Mouse (Mus musculus) heart, adult 2 months (tissue): ENCODE data around the gene Gm9376. TPM values are rescaled to one million over a fixed set of nuclear protein-coding genes. Genes with fewer than 3 reads are reported as not detected.

Experiments
- DNase-seq, 2 experiments: peaks; one replicate each; pipeline ENCODE4 v3.0.0; 2021
- H3K27ac ChIP-seq: fragments of 200-600 bp; 2 replicates; pipeline ENCODE4 v1.8.1; 2022
- H3K27me3 ChIP-seq: fragments of 200-500 bp; 2 replicates; pipeline ENCODE4 v1.6.1; 2012; ENCODE audit warnings: mild to moderate bottlenecking, low read length, inconsistent platforms, mixed read lengths; ENCODE audit not compliant: control insufficient read depth, insufficient read depth
- H3K36me3 ChIP-seq: fragments of 200-500 bp; 2 replicates; pipeline ENCODE4 v1.6.1; 2012; ENCODE audit warnings: low read length, inconsistent platforms; ENCODE audit not compliant: control insufficient read depth, insufficient read depth
- H3K4me1 ChIP-seq: fragments of 200-500 bp; 2 replicates; pipeline ENCODE4 v1.6.1; 2011; ENCODE audit warnings: low read length; ENCODE audit not compliant: control insufficient read depth, insufficient read depth
- H3K4me3 ChIP-seq: fragments of 200-600 bp; 2 replicates; pipeline ENCODE4 v1.8.1; 2022
- H3K79me2 ChIP-seq: fragments of 200-500 bp; replicated peaks from 2 replicates; pipeline ENCODE4 v1.6.1; 2012; ENCODE audit warnings: mild to moderate bottlenecking, inconsistent platforms, low read length, moderate library complexity, mixed read lengths; ENCODE audit not compliant: control insufficient read depth, insufficient read depth
- H3K9ac ChIP-seq: fragments of 200-500 bp; 2 replicates; pipeline ENCODE4 v1.6.1; 2012; ENCODE audit warnings: low read depth, mild to moderate bottlenecking, control low read depth, inconsistent platforms, low read length, mixed read lengths
- CTCF ChIP-seq: fragments of 200-600 bp; IDR thresholded peaks from 2 replicates; pipeline ENCODE4 v1.8.1; 2022; ENCODE audit warnings: antibody characterized with exemption, mild to moderate bottlenecking, moderate library complexity
- EP300 ChIP-seq: fragments of 200-500 bp; IDR thresholded peaks from 2 replicates; pipeline ENCODE4 v1.6.1; 2011; ENCODE audit warnings: low read depth, low read length, control low read depth; ENCODE audit not compliant: insufficient read depth
- POLR2A ChIP-seq: fragments of 200-500 bp; IDR thresholded peaks from 2 replicates; pipeline ENCODE4 v1.6.1; 2011; ENCODE audit warnings: mild to moderate bottlenecking, low read depth, low read length, control low read depth; ENCODE audit not compliant: insufficient read depth
- WGBS: fragments of 180-500 bp; shearing (Covaris S2); methylation state at CpG from one replicate; pipeline ENCODE4 v1.1.7; 2018; 5-methylcytosine and 5-hydroxymethylcytosine counted together
- intact Hi-C: fragments of 180-260 bp; cut with DNase I; formaldehyde crosslinking; loops from one replicate; pipeline ENCODE4 v1.15.1; 2025
- polyA plus RNA-seq: library from polyadenylated mRNA; depleted of rRNA; stranded (reverse); fragments of >200 nt; gene quantifications from 2 replicates; pipeline ENCODE4 v1.2.3, GENCODE M21; 2012
- total RNA-seq, 2 experiments: library from RNA; stranded (reverse); gene quantifications; 2 replicates each; pipeline ENCODE4 v1.2.3; 2021

The Gm9376 gene
- total and polyA plus RNA-seq, 3 experiments = not detected

DNA sequence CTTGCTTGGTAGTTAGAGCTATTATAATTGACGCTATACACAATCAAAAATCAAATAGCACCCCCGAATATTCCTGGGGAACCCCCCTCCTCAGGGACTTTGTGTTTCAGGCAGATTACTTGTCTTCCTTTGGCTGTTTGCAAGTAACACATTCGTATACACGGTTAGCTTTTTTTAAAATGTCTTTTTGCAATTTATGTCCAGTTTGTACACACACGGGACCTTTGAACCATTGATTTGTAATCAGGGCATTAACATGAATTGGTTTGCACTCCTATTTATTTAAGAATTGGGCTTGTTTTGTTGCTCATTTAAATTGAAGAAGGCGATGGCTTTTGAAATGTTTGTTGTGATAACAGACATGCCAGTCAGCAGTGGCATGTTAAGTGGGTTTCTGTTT, 29.0 kb upstream of the Gm9376 start:
- 17% methylated on average over 6 of the region's 6 CpGs for WGBS
- Histone ChIP-seq H3K4me1 (no peaks in the 10 kb centered on the region), H3K27me3 (peaks cover 42% of the 10 kb centered on the region), H3K36me3 (no peaks in the 10 kb centered on the region), H3K4me3 (no peak overlapping the region), H3K79me2 (no peaks in the 10 kb centered on the region), H3K9ac (no peak overlapping the region), H3K27ac (no peak overlapping the region)
- TF ChIP-seq POLR2A (no peak), EP300 (no peak), CTCF (no peak)
- intact Hi-C loops = loop anchor here (5.0 kb wide), 1 partner anchor 60 kb away; no protein-coding TSS in a partner anchor
- DNase-seq = no peak

DNA sequence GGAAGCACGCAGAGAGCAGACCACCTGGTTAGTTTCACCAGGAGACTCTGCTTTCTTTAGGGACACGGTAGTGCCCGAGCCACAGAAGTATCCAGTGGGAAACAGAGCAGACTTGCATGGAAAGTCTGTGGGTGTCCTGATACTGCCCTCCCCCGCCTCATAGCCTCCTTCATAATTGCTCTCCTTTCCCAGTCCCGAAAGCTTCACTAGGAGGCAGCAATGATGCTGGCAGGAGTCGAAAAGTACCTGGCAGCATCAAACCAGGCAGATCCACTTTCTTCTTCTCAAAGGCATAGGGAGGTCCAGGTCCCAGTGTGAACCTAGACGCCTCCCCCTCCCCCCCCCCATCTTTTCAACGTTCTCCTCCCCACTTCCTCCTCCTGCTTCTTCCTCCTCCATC, 27.4 kb upstream of the Gm9376 start:
- Histone ChIP-seq H3K27ac (no peak overlapping the region), H3K9ac (no peak overlapping the region), H3K4me3 (no peak overlapping the region), H3K36me3 (no peaks in the 10 kb centered on the region), H3K27me3 (peaks cover 37% of the 10 kb centered on the region), H3K79me2 (no peaks in the 10 kb centered on the region), H3K4me1 (no peaks in the 10 kb centered on the region)
- no peak for DNase-seq
- intact Hi-C loops = loop anchor here (5.0 kb wide), 1 partner anchor 62 kb away; no protein-coding TSS in a partner anchor
- WGBS = 6% methylated on average over 8 of the region's 8 CpGs
- no peak for TF ChIP-seq CTCF
- TF ChIP-seq POLR2A = no peak
- TF ChIP-seq EP300 = no peak

DNA sequence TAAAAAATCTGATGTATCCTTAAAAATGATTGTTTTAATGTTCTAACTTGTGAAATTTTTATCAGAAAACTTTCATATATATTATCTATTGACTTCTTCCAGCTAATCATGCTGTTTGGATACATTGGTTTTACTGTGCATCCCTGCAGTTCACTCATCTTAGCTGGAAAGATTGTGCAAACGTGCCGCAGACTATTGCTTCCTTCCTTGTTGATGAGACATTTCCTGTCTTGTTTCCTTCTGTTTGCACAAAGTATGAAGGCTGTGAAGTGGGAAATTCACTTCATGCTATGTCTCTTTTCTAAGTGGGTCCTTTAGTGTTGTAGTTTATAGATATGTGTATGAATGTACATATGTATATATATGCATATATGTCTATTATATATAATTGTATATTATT, 25.3 kb upstream of the Gm9376 start:
- peaks cover 17% of the 10 kb centered on the region for H3K27me3 ChIP-seq
- intact Hi-C loops = no loop called here
- H3K4me1 ChIP-seq = no peaks in the 10 kb centered on the region
- H3K4me3 ChIP-seq = no peak overlapping the region
- TF ChIP-seq CTCF (no peak), EP300 (no peak), POLR2A (no peak)
- WGBS = 38% methylated on average over 2 of the region's 2 CpGs
- H3K36me3 ChIP-seq = no peaks in the 10 kb centered on the region
- no peaks in the 10 kb centered on the region for H3K79me2 ChIP-seq
- no peak for DNase-seq
- H3K27ac ChIP-seq = no peak overlapping the region
- no peak overlapping the region for H3K9ac ChIP-seq

DNA sequence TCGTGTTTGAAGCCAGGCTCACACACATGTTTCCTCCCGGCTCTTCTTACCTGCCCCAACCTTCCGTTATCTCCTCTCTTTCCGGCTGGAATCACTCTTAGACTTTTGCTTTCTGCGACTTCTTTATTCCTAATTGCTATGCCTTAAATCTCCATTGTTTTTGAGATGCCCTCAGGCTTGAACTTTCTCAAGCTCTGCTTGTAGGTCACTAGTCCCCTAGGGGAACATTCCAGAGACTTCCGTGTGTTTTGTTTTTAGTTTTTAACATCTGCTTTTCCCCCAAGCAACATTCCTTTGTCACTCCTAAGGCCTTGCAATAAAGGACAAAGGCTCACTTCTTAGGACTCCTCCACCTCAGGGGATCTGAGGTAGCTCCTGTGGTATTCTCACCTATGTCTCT, 13.4 kb upstream of the Gm9376 start:
- Histone ChIP-seq H3K36me3 (no peaks in the 10 kb centered on the region), H3K27me3 (no peaks in the 10 kb centered on the region), H3K9ac (no peak overlapping the region), H3K4me3 (no peak overlapping the region), H3K79me2 (no peaks in the 10 kb centered on the region), H3K27ac (no peak overlapping the region), H3K4me1 (no peaks in the 10 kb centered on the region)
- WGBS = 76% methylated on average over 6 of the region's 6 CpGs
- intact Hi-C loops = no loop called here
- TF ChIP-seq POLR2A (no peak), EP300 (no peak), CTCF (no peak)
- no peak for DNase-seq

DNA sequence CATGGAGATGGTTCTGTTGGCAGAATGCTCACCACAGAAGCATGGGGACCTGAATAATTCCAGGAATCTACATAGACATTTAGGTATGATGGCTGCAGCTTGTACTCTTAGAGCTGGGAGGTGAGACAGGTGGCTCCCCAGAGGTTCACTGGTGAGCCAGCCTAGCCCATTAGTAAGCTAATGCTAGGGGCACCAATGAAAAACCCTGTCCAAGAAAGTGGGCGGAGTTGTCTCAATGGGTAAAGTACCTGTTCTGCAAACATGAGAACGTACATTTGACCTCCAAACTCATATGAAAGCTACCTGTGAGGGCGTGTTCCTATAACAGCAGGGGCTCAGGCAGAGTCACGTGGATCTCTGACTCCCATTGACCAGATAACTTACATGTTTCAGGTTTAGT, 2.1 kb downstream of the Gm9376 start:
- Histone ChIP-seq H3K9ac (no peak overlapping the region), H3K36me3 (no peaks in the 10 kb centered on the region), H3K27me3 (no peaks in the 10 kb centered on the region), H3K79me2 (no peaks in the 10 kb centered on the region), H3K27ac (no peak overlapping the region), H3K4me3 (no peak overlapping the region), H3K4me1 (no peaks in the 10 kb centered on the region)
- no peak for TF ChIP-seq CTCF
- no peak for TF ChIP-seq POLR2A
- no peak for TF ChIP-seq EP300
- intact Hi-C loops = no loop called here
- 78% methylated on average over 4 of the region's 4 CpGs for WGBS
- no peak for DNase-seq

DNA sequence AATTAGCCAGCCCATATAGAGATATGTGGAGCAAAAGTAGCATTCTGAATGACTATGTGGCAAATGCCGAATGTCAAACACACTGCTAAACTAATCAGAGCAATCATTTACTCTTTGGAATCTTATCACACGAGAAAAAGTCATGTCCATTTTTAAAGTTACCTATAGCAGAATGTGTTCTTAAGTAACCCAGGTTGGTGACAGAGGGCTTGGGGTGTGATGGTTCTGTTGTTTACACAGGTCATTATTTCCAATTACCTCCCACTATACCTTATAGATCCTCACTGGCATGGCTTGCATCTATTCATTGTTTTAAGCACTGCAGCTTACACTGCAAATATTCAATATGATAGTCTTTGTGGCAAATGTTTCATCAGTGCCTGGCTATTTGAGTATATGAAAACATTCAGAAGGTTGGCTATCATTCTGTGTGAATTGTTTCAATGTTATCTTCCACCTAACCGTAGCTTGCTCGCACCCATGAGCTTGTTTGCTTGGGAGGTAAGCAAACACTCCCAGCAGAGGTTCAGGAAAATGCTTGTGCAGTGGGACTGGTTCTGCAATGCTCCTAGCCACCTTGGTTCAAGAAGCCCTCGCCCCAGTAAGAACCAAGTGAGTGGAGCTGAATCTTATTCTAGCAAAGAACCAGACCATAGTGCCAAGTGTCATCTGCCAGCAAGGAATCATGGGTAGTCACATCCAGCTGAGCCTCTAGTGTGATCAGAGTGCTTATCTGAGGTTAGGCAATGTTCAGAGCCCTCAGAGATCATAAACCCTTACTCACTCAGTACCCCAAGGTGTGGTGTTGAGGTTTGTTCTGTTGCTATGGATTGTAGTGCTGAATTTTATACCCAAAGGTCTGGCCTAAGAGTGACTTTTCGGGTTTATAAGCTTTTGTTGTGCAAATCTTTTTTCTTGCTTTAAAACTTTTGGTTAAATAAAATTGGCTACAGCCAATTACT, 6.1 kb downstream of the Gm9376 start:
- no peaks in the 10 kb centered on the region for H3K79me2 ChIP-seq
- WGBS = 67% methylated on average over 6 of the region's 6 CpGs
- H3K36me3 ChIP-seq = no peaks in the 10 kb centered on the region
- no peaks in the 10 kb centered on the region for H3K4me1 ChIP-seq
- H3K4me3 ChIP-seq = no peak overlapping the region
- intact Hi-C loops = no loop called here
- DNase-seq = no peak
- no peaks in the 10 kb centered on the region for H3K27me3 ChIP-seq
- H3K27ac ChIP-seq = no peak overlapping the region
- no peak for TF ChIP-seq EP300
- no peak for TF ChIP-seq POLR2A
- TF ChIP-seq CTCF = no peak
- no peak overlapping the region for H3K9ac ChIP-seq
